In genomic region chr2:145620709-145621108, GRCm38 (mm10) we compare ENCODE assay signal across 20 mouse cellular contexts. TPM values are rescaled to one million over a fixed set of nuclear protein-coding genes. Genes with fewer than 3 reads are reported as not detected.
A peak's percentile ranks its signal among the peaks of the same experiment; 100 is the strongest.
DNase-seq lines count a peak whose midpoint lies in the region; ATAC-seq and TF ChIP-seq lines count a peak whose summit lies in the region.
"Had no signal": no experiment of that assay in that cellular context is flagged by ENCODE, and none has a peak within 500 bp of the region (broad histone marks: within the 10 kb centered on the region; RNA-seq: fewer than 3 reads in every experiment).

No protein-coding gene starts in this region.

- H3K9ac ChIP-seq in hindbrain, embryonic 14.5 days: no peak overlapping the region
- no peak overlapping the region for H3K9ac ChIP-seq in hindbrain, embryonic 16.5 days (ENCODE audit: low read depth, low read length)
- no peak overlapping the region for H3K9ac ChIP-seq in stomach, postnatal 0 days (ENCODE audit: low read length)
- H3K9ac ChIP-seq: intestine, embryonic 15.5 days; limb, embryonic 12.5 days; liver, embryonic 14.5 days; lung, embryonic 15.5 days; midbrain, embryonic 13.5 days had no signal

- no peak overlapping the region for H3K4me2 ChIP-seq in hindbrain, embryonic 14.5 days (replicated peaks)
- no peak overlapping the region for H3K4me2 ChIP-seq in hindbrain, embryonic 16.5 days (ENCODE audit: low read length)
- H3K4me2 ChIP-seq in stomach, postnatal 0 days (replicated peaks; ENCODE audit: low read depth): no peak overlapping the region
- H3K4me2 ChIP-seq: intestine, embryonic 15.5 days; limb, embryonic 12.5 days; lung, embryonic 15.5 days; midbrain, embryonic 13.5 days had no signal

- no peak for ATAC-seq in hindbrain, embryonic 14.5 days (ENCODE audit: low FRiP score)
- peak; percentile 64 for ATAC-seq in hindbrain, embryonic 16.5 days
- ATAC-seq in stomach, postnatal 0 days (ENCODE audit: low FRiP score, low TSS enrichment): no peak
- no peak for ATAC-seq in cerebellum, adult (ENCODE audit: insufficient number of reproducible peaks, low FRiP score, low TSS enrichment)
- ATAC-seq: intestine, embryonic 15.5 days; midbrain, embryonic 13.5 days had no signal

- peak overlapping the region; percentile 40; the same call in 1 of the 2 replicates for H3K27ac ChIP-seq in hindbrain, embryonic 10.5 days
- no peak overlapping the region for H3K27ac ChIP-seq in hindbrain, embryonic 14.5 days
- no peak overlapping the region for H3K27ac ChIP-seq in hindbrain, embryonic 16.5 days (ENCODE audit: low read depth, low read length)
- 0 out of 2 replicates have a peak overlapping the region, but pooled peaks have one; percentile 13 for H3K27ac ChIP-seq in stomach, postnatal 0 days (replicated peaks)
- H3K27ac ChIP-seq: gastrocnemius, adult 2 months; limb, embryonic 12.5 days; liver, embryonic 14.5 days; lung, embryonic 15.5 days; macrophage; midbrain, embryonic 13.5 days had no signal

- peaks cover 28% of the 10 kb centered on the region for H3K4me1 ChIP-seq in hindbrain, embryonic 10.5 days (replicated peaks)
- H3K4me1 ChIP-seq in hindbrain, embryonic 14.5 days (replicated peaks; ENCODE audit: control insufficient read depth, insufficient read depth, low read length): no peaks in the 10 kb centered on the region
- no peaks in the 10 kb centered on the region; the same call in 1 of the 2 replicates for H3K4me1 ChIP-seq in hindbrain, embryonic 16.5 days (ENCODE audit: control insufficient read depth, insufficient read depth, low read depth, low read length)
- no peaks in the 10 kb centered on the region for H3K4me1 ChIP-seq in stomach, postnatal 0 days (replicated peaks; ENCODE audit: control insufficient read depth, insufficient read depth)
- H3K4me1 ChIP-seq: intestine, embryonic 15.5 days; limb, embryonic 12.5 days; lung, embryonic 15.5 days had no signal

- no peak for TF ChIP-seq CTCF in stomach, postnatal 0 days (IDR thresholded peaks at IDR 0.05; ENCODE audit: low read depth)

- TF ChIP-seq EP300 in stomach, postnatal 0 days (optimal IDR thresholded peaks at IDR 0.05): no peak

- peak; percentile 18 for DNase-seq in hindbrain, embryonic 10.5 days (ENCODE audit: low spot score)
- DNase-seq in hindbrain, embryonic 14.5 days (ENCODE audit: low spot score): no peak
- DNase-seq in retina, postnatal 1 day: peak; percentile 17
- DNase-seq in retina, embryonic 14.5 days (ENCODE audit: low spot score): no peak
- no peak for DNase-seq in stomach, postnatal 0 days (ENCODE audit: low spot score)
- no peak for DNase-seq in urinary bladder, postnatal 10 days (ENCODE audit: low spot score)
- DNase-seq: cerebellum, adult 9-11 months; gastrocnemius, adult 2 months; spleen, adult 18-20 months; thymus, adult 18-20 months; thymus, postnatal 4 days had no signal

- H3K36me3 ChIP-seq in hindbrain, embryonic 10.5 days: no peaks in the 10 kb centered on the region
- no peaks in the 10 kb centered on the region for H3K36me3 ChIP-seq in hindbrain, embryonic 14.5 days (replicated peaks; ENCODE audit: control insufficient read depth, insufficient read depth)
- no peaks in the 10 kb centered on the region for H3K36me3 ChIP-seq in hindbrain, embryonic 16.5 days (ENCODE audit: control insufficient read depth, insufficient read depth, low read length)
- H3K36me3 ChIP-seq in stomach, postnatal 0 days (ENCODE audit: control insufficient read depth, insufficient read depth, low read length): no peaks in the 10 kb centered on the region
- H3K36me3 ChIP-seq: intestine, embryonic 15.5 days; limb, embryonic 12.5 days; lung, embryonic 15.5 days; midbrain, embryonic 13.5 days had no signal

- no peak overlapping the region for H3K4me3 ChIP-seq in hindbrain, embryonic 10.5 days
- H3K4me3 ChIP-seq in hindbrain, embryonic 14.5 days (replicated peaks; ENCODE audit: low read length): no peak overlapping the region
- H3K4me3 ChIP-seq in hindbrain, embryonic 16.5 days (ENCODE audit: low read length): no peak overlapping the region
- no peak overlapping the region for H3K4me3 ChIP-seq in stomach, postnatal 0 days (ENCODE audit: low read depth, low read length)
- H3K4me3 ChIP-seq: gastrocnemius, adult 2 months; intestine, embryonic 15.5 days; limb, embryonic 12.5 days; lung, embryonic 15.5 days; midbrain, embryonic 13.5 days; myocyte had no signal

- no peaks in the 10 kb centered on the region for H3K27me3 ChIP-seq in hindbrain, embryonic 10.5 days (ENCODE audit: insufficient read depth, poor library complexity, severe bottlenecking)
- H3K27me3 ChIP-seq in hindbrain, embryonic 14.5 days (ENCODE audit: control insufficient read depth, insufficient read depth, low read length): no peaks in the 10 kb centered on the region
- no peaks in the 10 kb centered on the region for H3K27me3 ChIP-seq in hindbrain, embryonic 16.5 days (replicated peaks; ENCODE audit: control insufficient read depth, insufficient read depth, low read length)
- H3K27me3 ChIP-seq in stomach, postnatal 0 days (ENCODE audit: control insufficient read depth, insufficient read depth, low read length): no peaks in the 10 kb centered on the region
- H3K27me3 ChIP-seq: intestine, embryonic 15.5 days; limb, embryonic 12.5 days; lung, embryonic 15.5 days; midbrain, embryonic 13.5 days had no signal

- H3K9me3 ChIP-seq in hindbrain, embryonic 10.5 days: no peaks in the 10 kb centered on the region
- H3K9me3 ChIP-seq in hindbrain, embryonic 14.5 days (ENCODE audit: control insufficient read depth, low read length): no peaks in the 10 kb centered on the region
- H3K9me3 ChIP-seq in hindbrain, embryonic 16.5 days (ENCODE audit: control insufficient read depth, low read length): no peaks in the 10 kb centered on the region
- H3K9me3 ChIP-seq in stomach, postnatal 0 days (ENCODE audit: control insufficient read depth, low read length): no peaks in the 10 kb centered on the region
- H3K9me3 ChIP-seq: intestine, embryonic 15.5 days; limb, embryonic 12.5 days; lung, embryonic 15.5 days; midbrain, embryonic 13.5 days had no signal

RNA-seq across cellular contexts. Expression of gene Rin2, which starts 54.3 kb away (rescaled TPM):
- 13.1 and 16.0 TPM in 2 replicates for polyA plus RNA-seq in hindbrain, embryonic 10.5 days (2016; fragmentation: Nextera tagmentation; extraction: Ambion mirVana)
- polyA plus RNA-seq in hindbrain, embryonic 14.5 days (2014; fragmentation: Nextera tagmentation; extraction: Ambion mirVana): 14.8 and 17.1 TPM in 2 replicates
- polyA plus RNA-seq in hindbrain, embryonic 16.5 days (2015; fragmentation: Nextera tagmentation; extraction: Ambion mirVana): 14.6 and 15.3 TPM in 2 replicates
- 19.6 and 22.2 TPM in 2 replicates for polyA plus RNA-seq in stomach, postnatal 0 days (2015; fragmentation: Nextera tagmentation; extraction: Ambion mirVana)

Comparison
In these comparisons a context has a peak if more than half of its experiments do, and no peak if none do; other contexts are left out.
1. DNase-seq: peak in hindbrain, embryonic 10.5 days (single experiment) and retina, postnatal 1 day (single experiment); none in hindbrain, embryonic 14.5 days (single experiment), retina, embryonic 14.5 days (single experiment), stomach, postnatal 0 days (single experiment) and urinary bladder, postnatal 10 days (single experiment).
2. H3K27ac ChIP-seq: peak in hindbrain, embryonic 10.5 days (single experiment) and stomach, postnatal 0 days (single experiment); none in hindbrain, embryonic 14.5 days (single experiment) and hindbrain, embryonic 16.5 days (single experiment).